Mouse (Mus musculus) CD8-positive naive resting alpha-beta T cell, adult 2 months (primary cell): ENCODE data around the gene 1700125H20Rik.
"Not testable (repeated sequence)": the region's sequence is repeated elsewhere in the genome, so short reads cannot be mapped to it uniquely, and the experiment has no call there.

ENCODE experiments used
- DNase-seq, 2 experiments: peaks; one replicate each; pipeline ENCODE4 v3.0.0; 2022; ENCODE audit warnings: low read depth in 2 of 2, low spot score in 2 of 2

The 1700125H20Rik gene

GRCm38 (mm10) chr11:85170058-85170740 is at the start of gene 1700125H20Rik:
Gene 1700125H20Rik, plus strand, starts transcription at chr11:85170404.
- DNase-seq, result peak; percentile 77 to 85

GRCm38 (mm10) chr11:85122073-85122472 is 48.1 kb upstream of the 1700125H20Rik start:
- no peak for DNase-seq

- no peak for DNase-seq
These were observed 46.8 kb upstream of the 1700125H20Rik start for GRCm38 (mm10) chr11:85123267-85123992.

- no peak for DNase-seq
These were observed 43.7 kb upstream of the 1700125H20Rik start for GRCm38 (mm10) chr11:85126257-85127102.

- no peak for DNase-seq
These were observed 41.3 kb upstream of the 1700125H20Rik start for GRCm38 (mm10) chr11:85128883-85129282.

- DNase-seq, result no peak
These were observed 38.7 kb upstream of the 1700125H20Rik start for GRCm38 (mm10) chr11:85131542-85131941.

DNA sequence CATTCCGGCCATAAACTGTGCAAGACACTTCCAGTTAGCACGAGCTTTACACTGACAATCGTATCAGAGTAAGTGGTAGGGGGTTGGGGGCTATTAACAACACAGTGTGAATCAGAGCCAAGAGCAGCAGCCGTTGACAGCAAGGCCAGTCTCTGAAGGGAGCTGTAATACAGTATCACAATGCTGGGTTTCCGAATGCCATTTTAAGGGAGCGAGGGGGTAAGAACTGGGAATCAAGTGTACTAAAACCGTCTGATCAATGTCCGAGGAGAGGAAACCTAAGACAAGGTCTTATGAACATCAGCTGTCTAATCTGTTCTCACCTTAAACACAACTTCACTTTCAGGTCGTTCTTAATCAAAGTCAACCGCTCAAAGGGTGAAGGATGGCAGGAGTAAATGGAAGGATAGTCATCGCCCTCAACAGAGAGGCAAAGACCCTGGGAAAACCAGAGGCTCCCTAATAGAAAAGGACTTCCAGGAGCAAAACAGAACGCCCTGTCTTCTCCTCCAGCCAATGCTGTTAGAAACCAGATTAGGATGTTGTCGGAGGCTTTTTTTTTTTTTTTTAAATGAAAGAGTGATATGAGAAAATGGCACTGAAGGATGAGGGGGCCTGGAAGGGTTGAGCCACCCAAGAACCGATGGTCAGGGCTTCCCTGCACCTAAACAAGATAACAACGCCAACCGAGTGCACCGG is 31.3 kb upstream of the 1700125H20Rik start:
- no peak for DNase-seq

- DNase-seq, result peak; percentile 92 to 93
These were observed 30.3 kb upstream of the 1700125H20Rik start, which contains the start of gene Usp32 for GRCm38 (mm10) chr11:85139581-85140540. Gene Usp32, minus strand, starts transcription at chr11:85140161.

GRCm38 (mm10) chr11:85152256-85152930 is 17.8 kb upstream of the 1700125H20Rik start:
- DNase-seq, result no peak

DNA sequence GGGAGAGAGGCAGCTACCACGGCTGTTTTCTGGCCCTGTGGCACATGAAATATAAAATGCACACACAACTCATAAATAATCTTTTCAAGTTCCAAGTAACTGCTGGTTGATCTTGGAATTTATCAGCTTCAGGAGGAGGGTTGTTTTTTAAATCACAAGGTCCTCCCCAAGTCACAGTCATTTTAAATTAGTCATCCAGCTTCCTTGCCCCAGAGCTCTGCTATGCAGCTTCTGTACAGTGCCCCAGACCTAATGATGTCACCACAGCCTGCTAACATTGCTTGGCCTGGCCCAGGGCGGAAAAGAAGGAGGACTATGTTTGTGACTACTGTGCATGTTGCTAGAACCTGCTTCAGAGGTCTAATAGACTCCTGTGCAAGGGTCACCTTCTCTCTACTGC is 12.9 kb upstream of the 1700125H20Rik start:
- no peak for DNase-seq

DNA sequence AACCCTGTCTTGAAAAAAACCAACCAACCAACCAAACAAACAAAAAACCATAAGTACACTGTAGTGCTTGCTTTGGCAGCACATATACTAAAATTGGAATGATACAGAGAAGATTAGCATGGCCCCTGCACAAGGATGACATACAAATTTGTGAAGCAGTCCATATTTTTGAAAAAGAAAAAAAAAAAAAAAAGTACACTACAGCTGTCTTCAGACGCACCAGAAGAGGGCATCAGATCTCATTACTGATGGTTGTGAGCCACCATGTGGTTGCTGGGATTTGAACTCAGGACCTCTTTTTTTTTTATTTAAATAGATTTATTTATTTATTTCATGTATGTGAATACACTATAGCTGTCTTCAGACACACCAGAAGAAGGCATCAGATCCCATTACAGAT is 7.2 kb upstream of the 1700125H20Rik start:
- DNase-seq, result not testable (repeated sequence)

DNA sequence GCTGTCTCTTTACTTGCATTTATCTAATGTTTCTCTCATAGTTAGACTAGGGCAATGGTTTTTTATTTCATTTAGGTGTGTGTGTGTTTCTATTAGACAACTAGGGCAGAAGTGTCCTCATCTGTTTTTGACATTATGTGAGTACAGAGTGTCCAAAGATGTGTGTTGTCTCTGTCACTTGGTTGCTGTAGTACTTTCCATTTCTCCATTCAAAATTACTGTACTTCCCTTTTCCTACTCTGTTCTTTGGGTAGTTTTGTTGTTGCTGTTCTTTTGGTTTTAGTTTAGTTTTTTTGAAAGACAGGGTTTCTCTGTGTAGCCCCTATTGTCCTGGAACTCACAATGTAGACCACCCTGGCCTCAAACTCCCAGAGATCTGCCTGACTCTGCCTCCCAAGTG is 5.8 kb upstream of the 1700125H20Rik start:
- DNase-seq, result no peak

- no peak for DNase-seq
These were observed 2.7 kb upstream of the 1700125H20Rik start for GRCm38 (mm10) chr11:85167503-85167902.

DNA sequence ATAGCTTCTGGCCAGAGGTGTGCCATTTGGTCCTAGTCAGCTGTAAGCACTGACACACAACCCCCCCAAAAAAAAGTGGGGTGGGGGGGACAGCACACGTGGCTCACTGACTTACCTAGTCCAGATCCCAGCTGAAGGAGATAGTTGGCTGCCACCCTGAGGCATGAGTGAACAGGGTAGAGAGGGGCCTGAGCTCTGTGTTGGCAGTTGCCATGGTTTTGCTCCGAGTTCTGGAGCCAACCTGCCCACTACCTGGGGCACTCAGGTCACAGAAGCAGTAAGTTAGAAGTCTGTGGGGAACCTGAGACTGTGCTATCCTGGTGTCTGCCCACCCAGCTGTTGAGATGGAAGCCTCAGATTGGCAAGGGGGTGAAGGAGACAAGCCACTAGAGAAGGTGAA is 629 bp downstream of the 1700125H20Rik start:
- no peak for DNase-seq

GRCm38 (mm10) chr11:85175941-85176340 is 5.7 kb downstream of the 1700125H20Rik start:
- no peak for DNase-seq

DNA sequence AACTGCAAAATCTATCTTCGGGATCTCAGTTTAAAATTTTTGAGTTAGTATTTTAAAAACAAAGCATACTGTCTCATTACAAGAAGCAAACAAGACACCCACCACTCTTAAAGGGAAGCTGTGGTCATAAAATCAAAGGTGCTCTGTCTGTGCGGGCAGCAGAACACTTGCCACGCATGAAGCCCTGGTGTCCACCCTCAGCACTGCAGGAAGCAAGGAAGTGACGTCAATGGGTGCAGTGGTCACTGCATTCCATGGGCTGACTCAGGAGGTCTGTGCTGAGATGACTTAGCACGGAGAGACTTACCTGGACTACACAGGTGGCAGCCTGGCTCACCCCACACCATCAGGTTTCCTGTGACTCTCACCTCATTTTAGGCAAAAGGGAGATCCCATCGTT is 7.6 kb downstream of the 1700125H20Rik start:
- DNase-seq, result no peak

- DNase-seq, result no peak
These were observed 8.2 kb downstream of the 1700125H20Rik start for GRCm38 (mm10) chr11:85178413-85178812.

- peak; percentile 51 to 69 for DNase-seq
These were observed 12.5 kb downstream of the 1700125H20Rik start for GRCm38 (mm10) chr11:85182617-85183283.
